Mouse (Mus musculus): ENCODE data around the gene Gm49354.
"Not testable (repeated sequence)": the region's sequence is repeated elsewhere in the genome, so short reads cannot be mapped to it uniquely, and the experiment has no call there.

Gene Gm49354

GRCm38 (mm10) chr13:59782145-59782544 is at the start of gene Gm49354:
Gene Gm49354 (minus strand): TSS chr13:59782245.
- DNase-seq (ENCODE audit: low spot score in 2 of 2): no peak

- DNase-seq (ENCODE audit: low spot score in 2 of 2): no peak
Measured at GRCm38 (mm10) chr13:59825966-59826365, 43.9 kb upstream of the Gm49354 start.

DNA sequence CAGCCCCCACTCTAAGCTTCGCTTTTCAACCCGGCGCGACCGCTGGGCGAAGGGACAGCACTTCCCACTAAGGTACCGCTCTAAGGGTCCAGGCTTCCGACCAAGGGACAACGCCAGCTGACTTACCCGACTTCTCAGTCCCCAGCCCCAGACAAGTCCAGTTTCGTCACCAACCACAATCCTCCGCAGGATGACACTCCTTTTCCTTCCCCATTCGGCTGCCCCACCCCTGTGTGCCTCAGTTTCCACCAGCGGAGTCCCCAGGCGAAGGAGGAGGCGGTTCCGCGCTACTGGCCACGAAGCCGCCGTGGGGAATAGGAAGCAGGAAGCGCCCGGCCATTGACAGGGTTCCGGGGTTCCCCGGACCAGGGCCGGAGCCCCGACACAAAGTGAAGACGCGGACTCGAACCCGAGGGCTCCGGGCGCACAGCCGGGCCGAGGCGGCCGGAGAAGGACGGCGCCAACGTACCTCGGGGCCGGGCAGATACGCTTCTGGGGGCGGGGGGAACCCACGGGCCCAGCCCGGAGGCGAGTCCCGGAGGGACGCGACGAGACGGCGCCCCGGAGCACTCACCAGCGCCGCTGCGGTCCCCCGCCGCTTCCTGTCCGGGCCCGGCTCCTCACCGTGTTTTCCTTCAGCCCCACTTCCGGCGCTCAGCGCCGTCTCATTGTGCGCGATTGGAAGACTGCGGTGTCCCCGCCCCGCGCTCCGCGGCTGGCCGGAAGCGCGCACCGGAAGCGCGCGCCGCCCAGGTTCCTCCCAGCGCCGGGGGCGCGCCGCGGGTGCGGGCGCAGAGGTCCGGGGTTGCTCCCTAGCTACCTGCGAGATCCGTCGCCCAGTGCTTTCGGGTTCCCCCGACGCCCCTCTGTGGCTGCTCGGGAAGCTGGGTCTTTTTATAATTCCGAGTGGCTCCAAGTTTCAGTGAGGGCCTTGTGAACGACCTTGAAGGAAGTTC is 40.7 kb upstream of the Gm49354 start, which contains the start of gene Tut7:
TSS of gene Tut7 (minus strand) at position 641 of the 956 bp plus-strand sequence.
- DNase-seq (ENCODE audit: low spot score in 2 of 2): peak; percentile 83 to 86

DNA sequence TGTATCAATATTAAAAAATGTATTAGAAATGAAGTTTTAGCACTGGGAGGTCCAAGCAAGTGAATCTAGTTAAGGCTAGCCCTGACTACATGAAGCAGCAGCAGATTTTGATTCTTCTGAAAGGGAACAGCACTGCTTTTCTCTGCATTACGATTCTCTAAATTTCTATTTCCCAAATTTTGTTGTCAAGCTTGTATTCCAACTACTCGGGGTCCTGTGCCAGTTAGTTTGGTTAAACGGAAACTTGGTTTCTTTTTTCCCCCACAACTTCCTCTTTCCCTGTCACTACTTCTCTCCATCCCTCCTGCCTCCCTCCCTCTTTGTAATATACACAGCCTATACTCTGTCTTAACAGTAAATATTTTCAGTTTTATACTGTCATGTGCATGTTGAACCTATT is 38.8 kb upstream of the Gm49354 start:
- no peak for DNase-seq (ENCODE audit: low spot score in 2 of 2)

DNA sequence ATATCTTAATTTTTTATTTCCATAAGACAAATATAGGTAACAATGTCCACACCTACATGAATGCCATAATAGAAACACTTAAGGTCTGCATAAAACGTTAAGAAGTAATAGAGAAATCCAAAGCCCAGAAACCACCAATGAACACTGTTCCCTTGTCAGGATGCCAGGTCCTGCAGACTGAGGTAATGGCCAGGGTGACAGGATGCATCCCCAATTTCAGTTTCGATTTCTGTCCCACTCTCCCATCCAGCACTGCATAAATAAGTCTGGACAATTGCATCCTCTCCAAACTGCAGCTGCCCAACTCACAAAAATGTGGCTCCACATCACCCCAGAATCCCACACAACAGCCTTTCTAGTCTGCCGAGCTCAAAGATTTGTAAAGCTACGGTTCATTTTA is 38.1 kb upstream of the Gm49354 start:
- DNase-seq (ENCODE audit: low spot score in 2 of 2): no peak

GRCm38 (mm10) chr13:59817352-59817751 is 35.3 kb upstream of the Gm49354 start:
- DNase-seq (ENCODE audit: low spot score in 2 of 2): no peak

- DNase-seq (ENCODE audit: low spot score in 2 of 2): no peak
Measured at GRCm38 (mm10) chr13:59814109-59814591, 32.1 kb upstream of the Gm49354 start.

- no peak for DNase-seq (ENCODE audit: low spot score in 2 of 2)
Measured at GRCm38 (mm10) chr13:59811581-59811980, 29.5 kb upstream of the Gm49354 start.

DNA sequence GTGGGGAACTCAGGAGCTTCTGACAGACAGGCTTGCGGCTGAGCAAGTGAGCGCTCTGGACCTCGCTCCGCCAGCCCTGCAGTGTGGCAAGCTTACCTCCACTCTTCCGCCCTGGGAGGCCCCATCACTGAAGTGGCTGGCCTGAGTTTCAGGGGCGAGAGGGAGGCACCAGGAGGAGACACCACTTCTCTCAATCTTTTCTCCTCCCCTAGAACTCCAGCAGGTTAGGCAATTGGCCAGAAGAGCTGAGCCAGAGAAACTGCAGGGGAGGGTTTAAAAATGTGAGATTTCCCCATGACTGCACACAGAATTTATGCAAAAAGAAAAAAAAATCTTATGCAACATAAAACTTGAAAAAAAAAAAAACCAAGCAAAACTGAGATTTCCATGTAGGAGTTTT is 19.0 kb upstream of the Gm49354 start:
- DNase-seq (ENCODE audit: low spot score in 2 of 2): no peak

GRCm38 (mm10) chr13:59800077-59800476 is 18.0 kb upstream of the Gm49354 start:
- no peak for DNase-seq (ENCODE audit: low spot score in 2 of 2)

GRCm38 (mm10) chr13:59798306-59798705 is 16.3 kb upstream of the Gm49354 start:
- DNase-seq (ENCODE audit: low spot score in 2 of 2): no peak

GRCm38 (mm10) chr13:59796466-59796848 is 14.4 kb upstream of the Gm49354 start:
- DNase-seq (ENCODE audit: low spot score in 2 of 2): no peak

- DNase-seq (ENCODE audit: low spot score in 2 of 2): no peak
Measured at GRCm38 (mm10) chr13:59795807-59796465, 13.9 kb upstream of the Gm49354 start.

DNA sequence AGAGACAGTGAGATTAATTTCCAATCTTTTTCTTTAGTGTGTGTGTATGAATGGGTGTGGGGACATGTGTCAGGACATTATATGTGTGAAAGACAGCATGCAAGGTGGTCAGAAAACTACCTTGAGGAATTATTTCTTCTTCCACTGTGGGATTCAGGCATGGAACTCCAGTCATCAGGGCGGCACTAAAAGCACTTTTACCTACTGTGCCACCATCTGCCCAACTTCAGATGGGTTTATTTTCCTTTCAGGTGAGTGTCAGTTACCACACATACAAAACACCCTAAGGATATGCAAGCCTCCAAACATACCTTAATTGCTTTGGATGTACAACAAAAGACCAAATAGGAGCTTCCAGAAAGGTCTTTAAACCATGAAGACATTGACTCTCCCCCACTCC is 12.7 kb upstream of the Gm49354 start:
- DNase-seq (ENCODE audit: low spot score in 2 of 2): no peak

DNA sequence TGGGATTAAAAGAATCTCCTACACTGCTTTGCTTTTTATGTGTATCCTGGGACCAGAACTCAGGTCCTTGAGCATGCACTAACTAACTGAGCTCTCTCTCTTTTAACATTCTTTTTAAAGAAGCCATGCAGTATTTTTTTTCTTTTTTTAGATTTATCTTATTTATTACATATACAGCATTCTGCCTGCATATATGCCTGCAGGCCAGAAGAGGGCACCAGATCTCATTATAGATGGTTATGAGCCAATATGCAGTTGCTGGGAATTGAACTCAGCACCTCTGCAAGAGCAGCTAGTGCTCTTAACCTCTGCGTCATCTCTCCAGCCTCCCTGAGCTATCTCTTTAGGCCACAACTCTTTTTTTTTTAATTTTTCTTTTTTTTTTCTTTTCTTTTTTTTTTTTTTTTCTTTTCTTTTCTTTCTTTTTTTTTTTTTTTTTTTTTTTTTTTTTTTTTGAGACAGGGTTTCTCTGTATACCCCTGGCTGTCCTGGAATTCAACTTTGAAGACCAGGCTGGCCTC is 2.2 kb downstream of the Gm49354 start:
- DNase-seq (ENCODE audit: low spot score in 2 of 2): not testable (repeated sequence)

GRCm38 (mm10) chr13:59779213-59779612 is 2.8 kb downstream of the Gm49354 start:
- DNase-seq (ENCODE audit: low spot score in 2 of 2): no peak

DNA sequence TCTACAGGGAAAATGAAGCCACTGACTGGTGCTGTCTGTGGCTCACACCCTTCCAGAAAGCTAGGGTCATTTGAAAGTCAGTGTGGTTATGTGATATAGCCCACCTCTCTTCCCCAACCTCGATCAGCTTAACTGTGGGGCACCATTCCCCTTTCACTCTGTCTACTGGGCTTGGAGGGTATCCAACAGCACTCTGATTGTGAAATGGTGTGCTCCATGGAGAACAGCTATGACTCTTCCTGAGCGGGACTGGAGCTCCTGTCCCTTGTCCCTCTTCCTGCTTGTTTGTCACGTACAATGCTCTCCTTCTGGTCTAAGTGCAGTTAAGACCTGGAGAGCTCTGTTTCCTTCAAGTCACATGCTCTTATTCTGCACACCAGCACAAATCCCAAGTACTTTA is 6.9 kb downstream of the Gm49354 start:
- DNase-seq (ENCODE audit: low spot score in 2 of 2): no peak

GRCm38 (mm10) chr13:59771257-59771656 is 10.8 kb downstream of the Gm49354 start:
- DNase-seq (ENCODE audit: low spot score in 2 of 2): peak in 1 of 2 experiments; percentile 39

- no peak for DNase-seq (ENCODE audit: low spot score in 2 of 2)
Measured at GRCm38 (mm10) chr13:59770847-59771246, 11.2 kb downstream of the Gm49354 start.

DNA sequence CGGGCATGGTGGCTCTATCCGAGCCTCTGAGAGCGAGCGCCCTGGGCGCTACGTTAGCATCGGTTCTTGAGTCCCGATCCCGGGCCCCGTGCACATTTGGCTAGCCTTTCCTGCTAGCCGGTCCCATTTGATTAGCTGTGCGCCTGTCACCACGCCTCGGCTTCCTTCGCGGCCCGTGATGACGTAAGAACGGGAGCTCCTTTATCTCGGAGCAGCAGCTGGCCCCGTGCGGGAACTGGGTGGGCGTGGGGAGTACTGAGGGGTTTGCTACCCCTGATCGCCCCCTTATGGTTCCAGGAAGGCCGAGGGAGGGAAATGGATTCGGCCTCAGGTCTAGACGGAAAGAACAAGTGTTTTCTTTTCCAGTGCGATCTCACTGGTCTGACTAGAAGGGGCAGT is 11.9 kb downstream of the Gm49354 start:
- DNase-seq (ENCODE audit: low spot score in 2 of 2): peak; percentile 79 to 86

DNA sequence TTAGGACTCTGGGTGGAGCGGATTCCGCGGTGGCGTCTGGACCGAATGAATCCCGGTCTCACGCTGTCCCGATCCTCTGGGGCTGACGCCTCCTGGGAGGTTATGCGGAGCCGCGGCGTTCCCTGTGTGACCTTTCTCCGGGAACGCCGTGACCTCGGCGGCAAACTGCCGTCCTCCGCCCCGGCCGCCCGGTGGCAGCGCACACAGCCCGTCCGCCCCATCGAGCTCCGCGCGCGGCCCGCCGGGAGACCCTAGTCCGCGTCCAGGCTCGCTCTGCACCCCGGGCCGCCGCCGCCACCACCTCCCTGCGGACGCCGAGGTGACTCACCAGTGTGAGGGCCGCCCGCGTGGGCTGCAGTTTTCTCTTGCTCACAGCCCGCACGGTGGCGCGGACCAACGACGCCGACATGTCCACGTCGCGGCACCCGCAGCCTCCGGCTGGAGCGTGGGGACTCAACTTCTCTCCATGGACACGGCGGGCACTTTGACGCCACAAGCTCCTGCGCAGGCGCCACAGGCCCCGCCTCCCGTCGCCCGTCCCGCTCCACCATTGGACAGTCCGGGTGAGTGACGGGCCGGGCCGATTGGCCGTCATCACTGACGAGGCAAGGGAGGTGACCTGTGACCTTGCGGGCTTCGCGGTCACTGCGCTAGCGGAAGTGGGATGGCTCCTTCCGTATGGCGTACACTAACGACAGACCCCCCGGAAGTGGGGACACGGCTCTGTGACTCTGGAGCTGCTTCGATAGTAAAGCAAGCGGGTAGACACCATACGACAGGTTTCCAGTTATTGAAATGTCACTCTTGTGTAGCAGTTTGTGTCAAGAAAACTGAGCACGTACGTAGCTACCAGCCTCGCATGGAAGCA is 12.5 kb downstream of the Gm49354 start, which contains the start of gene Isca1:
TSS of gene Isca1 (minus strand) at position 515 of the 868 bp plus-strand sequence.
- DNase-seq (ENCODE audit: low spot score in 2 of 2): peak; percentile 99 to 100

Measured in frontal cortex, postnatal 14 days (tissue).